Comparison of ENCODE assay signal across 26 mouse cellular contexts in the genomic region with DNA sequence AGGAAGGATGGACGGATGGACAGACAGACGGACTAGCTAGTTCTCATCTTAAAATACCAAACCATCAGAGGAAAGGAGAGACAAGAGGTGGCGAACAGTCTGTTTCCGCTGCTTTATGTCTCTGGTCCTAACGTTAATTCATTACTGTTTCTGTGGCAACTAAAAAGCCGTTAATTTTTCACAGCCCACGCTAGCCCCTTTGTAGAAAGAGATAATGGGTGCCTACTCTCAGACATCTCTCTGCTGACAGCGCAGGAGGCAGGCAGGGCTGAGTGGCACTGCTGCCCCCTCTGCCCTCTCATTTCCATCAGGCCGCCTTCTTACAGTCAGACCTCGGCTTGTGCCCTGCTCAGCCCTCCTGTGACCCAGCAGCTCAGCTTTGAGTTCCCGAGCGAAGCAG. TPM values are rescaled to one million over a fixed set of nuclear protein-coding genes. Genes with fewer than 3 reads are reported as not detected.
A peak's percentile ranks its signal among the peaks of the same experiment; 100 is the strongest.
DNase-seq lines count a peak whose midpoint lies in the region; ATAC-seq and TF ChIP-seq lines count a peak whose summit lies in the region.
"Had no signal": no experiment of that assay in that cellular context is flagged by ENCODE, and none has a peak within 500 bp of the region (broad histone marks: within the 10 kb centered on the region; RNA-seq: fewer than 3 reads in every experiment).

No protein-coding gene starts in this region.

- TF ChIP-seq CTCF in spleen, adult 2 months (IDR thresholded peaks at IDR 0.05; ENCODE audit: extremely low read depth, insufficient read depth, insufficient read length, insufficient replicate concordance), result no peak

- no peak for ATAC-seq in forebrain, embryonic 13.5 days
- ATAC-seq: hindbrain, postnatal 0 days; intestine, embryonic 16.5 days; liver, postnatal 0 days; lung, postnatal 0 days had no signal

- H3K4me1 ChIP-seq in forebrain, embryonic 13.5 days, result peaks cover 5% of the 10 kb centered on the region
- 0 out of 2 replicates have a peak, but pooled peaks cover 5% of the 10 kb centered on the region for H3K4me1 ChIP-seq in forebrain, embryonic 10.5 days
- peaks cover 8% of the 10 kb centered on the region for H3K4me1 ChIP-seq in spleen, adult 2 months (ENCODE audit: control insufficient read depth, insufficient read depth, insufficient read length)

- peaks cover 14% of the 10 kb centered on the region for H3K36me3 ChIP-seq in forebrain, embryonic 13.5 days (ENCODE audit: poor library complexity, severe bottlenecking)
- peaks cover 9% of the 10 kb centered on the region for H3K36me3 ChIP-seq in forebrain, embryonic 10.5 days (replicated peaks)
- peaks cover 11% of the 10 kb centered on the region for H3K36me3 ChIP-seq in spleen, adult 2 months (ENCODE audit: control insufficient read depth, insufficient read depth, low read length)

- H3K9me3 ChIP-seq in forebrain, embryonic 13.5 days (replicated peaks), result no peaks in the 10 kb centered on the region
- no peaks in the 10 kb centered on the region for H3K9me3 ChIP-seq in forebrain, embryonic 10.5 days
- H3K9me3 ChIP-seq: embryonic facial prominence, embryonic 10.5 days; heart, embryonic 15.5 days; midbrain, embryonic 12.5 days had no signal

- peaks cover 42% of the 10 kb centered on the region for H3K27me3 ChIP-seq in forebrain, embryonic 13.5 days
- peaks cover 51% of the 10 kb centered on the region for H3K27me3 ChIP-seq in forebrain, embryonic 10.5 days (ENCODE audit: poor library complexity, severe bottlenecking)
- H3K27me3 ChIP-seq in spleen, adult 2 months (ENCODE audit: control insufficient read depth, insufficient read depth, low read length), result no peaks in the 10 kb centered on the region
- H3K27me3 ChIP-seq: heart, embryonic 15.5 days had no signal

- intact Hi-C loops in left cerebral cortex, postnatal 10 days (cut with DNase I), result loop anchor here (10.0 kb wide), 1 partner anchor 309 kb away; a partner anchor contains a TSS

- no peak for DNase-seq in forebrain, embryonic 10.5 days (ENCODE audit: extremely low spot score, low spot score)
- DNase-seq in left cerebral cortex, adult 11 months (ENCODE audit: low spot score), result peak; percentile 23
- no peak for DNase-seq in left cerebral cortex, postnatal 10 days (ENCODE audit: extremely low spot score in 1 of 2, low spot score in 2 of 2)
- DNase-seq in spleen, adult 2 months (ENCODE audit: low read depth in 1 of 2, low spot score in 2 of 2), result no peak
- DNase-seq in spleen, postnatal 4 days (ENCODE audit: low spot score in 2 of 2), result no peak
- peak; percentile 38 for DNase-seq in retina, postnatal 1 day
- no peak for DNase-seq in heart, postnatal 4 days
- DNase-seq: adrenal gland, postnatal 14 days; cerebellum, adult 9-11 months; gastrocnemius, adult 2 months; kidney, adult 9 months; kidney, postnatal 14 days; left cerebral cortex, postnatal 4 days; liver, postnatal 0 days; right cerebral cortex, postnatal 14 days; spleen, adult 18-20 months; thymus, postnatal 25 days had no signal

- 66% methylated on average over 12 of the region's 12 CpGs for WGBS in forebrain, embryonic 13.5 days
- WGBS in forebrain, embryonic 10.5 days, result 83% methylated on average over 12 of the region's 12 CpGs
- WGBS in spleen, adult 2 months, result 96% methylated on average over 12 of the region's 12 CpGs

- no peak overlapping the region for H3K27ac ChIP-seq in forebrain, embryonic 13.5 days
- no peak overlapping the region for H3K27ac ChIP-seq in forebrain, embryonic 10.5 days
- H3K27ac ChIP-seq in spleen, adult 2 months (ENCODE audit: insufficient read depth, low read length), result peak overlapping the region; percentile 29; the same call in 1 of the 2 replicates
- H3K27ac ChIP-seq: embryonic facial prominence, embryonic 10.5 days; gastrocnemius, adult 2 months; heart, embryonic 15.5 days; hindbrain, postnatal 0 days; left cerebral cortex, adult 2 months; midbrain, embryonic 12.5 days had no signal

- H3K4me2 ChIP-seq in forebrain, embryonic 13.5 days, result no peak overlapping the region
- H3K4me2 ChIP-seq: heart, embryonic 15.5 days; liver, embryonic 11.5 days; midbrain, embryonic 12.5 days had no signal

- peak overlapping the region; percentile 1; the same call in 1 of the 2 replicates for H3K9ac ChIP-seq in forebrain, embryonic 13.5 days
- H3K9ac ChIP-seq: heart, embryonic 15.5 days; liver, postnatal 0 days; midbrain, embryonic 12.5 days had no signal

- no peak overlapping the region for H3K4me3 ChIP-seq in forebrain, embryonic 13.5 days
- no peak overlapping the region for H3K4me3 ChIP-seq in forebrain, embryonic 10.5 days
- H3K4me3 ChIP-seq in spleen, adult 2 months (ENCODE audit: extremely low read depth, insufficient read depth, insufficient read length), result no peak overlapping the region
- H3K4me3 ChIP-seq: embryonic facial prominence, embryonic 10.5 days; gastrocnemius, adult 2 months; heart, embryonic 15.5 days; left cerebral cortex, adult 2 months; midbrain, embryonic 12.5 days had no signal

- no peak for TF ChIP-seq POLR2A in spleen, adult 2 months (IDR thresholded peaks at IDR 0.05; ENCODE audit: low read depth, low read length)

RNA-seq across cellular contexts. Expression of a gene that starts 32.3 kb away (rescaled TPM):
- 7.5 and 9.4 TPM in 2 replicates for polyA plus RNA-seq in forebrain, embryonic 13.5 days (2015; fragmentation: Nextera tagmentation; extraction: Ambion mirVana)
- polyA plus RNA-seq in forebrain, embryonic 10.5 days (2016; fragmentation: Nextera tagmentation; extraction: Ambion mirVana), result 6.2 and 7.2 TPM in 2 replicates
- 10 to 100 TPM; 27.1 to 32.2 TPM for total RNA-seq in left cerebral cortex, postnatal 10 days (2021)
- polyA plus RNA-seq in spleen, adult 2 months (2012; rRNA removed), result 10.8 and 11.7 TPM in 2 replicates
- total RNA-seq in heart, postnatal 4 days (2021), result 10 to 100 TPM in 1 of 2 experiments, 1 to 10 TPM in 1; 8.3 to 10.2 TPM

Comparison
In these comparisons a context has a peak if more than half of its experiments do, and no peak if none do; other contexts are left out.
1. DNase-seq: peak in left cerebral cortex, adult 11 months (single experiment) and retina, postnatal 1 day (single experiment); none in forebrain, embryonic 10.5 days (single experiment), left cerebral cortex, postnatal 10 days (0 of 2), spleen, adult 2 months (0 of 2), spleen, postnatal 4 days (0 of 2) and heart, postnatal 4 days (single experiment).